ENCODE assay signal across 8 mouse cellular contexts in genomic region chr15:98807895-98808650, GRCm38 (mm10). TPM values are rescaled to one million over a fixed set of nuclear protein-coding genes. Genes with fewer than 3 reads are reported as not detected.
DNase-seq lines count a peak whose midpoint lies in the region; ATAC-seq lines count a peak whose summit lies in the region.

No protein-coding gene starts in this region.

- peaks cover 71% of the 10 kb centered on the region for H3K27me3 ChIP-seq in kidney, embryonic 14.5 days (ENCODE audit: control insufficient read depth, insufficient read depth, low read length)
- peaks cover 78% of the 10 kb centered on the region for H3K27me3 ChIP-seq in liver, embryonic 15.5 days

- peak overlapping the region; percentile 45 for H3K4me3 ChIP-seq in kidney, embryonic 14.5 days (ENCODE audit: low read length)
- peak overlapping the region; percentile 39; the same call in 1 of the 2 replicates for H3K4me3 ChIP-seq in liver, embryonic 15.5 days (replicated peaks)

- H3K27ac ChIP-seq in kidney, embryonic 14.5 days (ENCODE audit: low read depth, low read length) = no peak overlapping the region
- H3K27ac ChIP-seq in liver, embryonic 15.5 days (replicated peaks) = no peak overlapping the region

- H3K9me3 ChIP-seq in kidney, embryonic 14.5 days (ENCODE audit: control insufficient read depth, low read length) = no peaks in the 10 kb centered on the region
- no peaks in the 10 kb centered on the region for H3K9me3 ChIP-seq in liver, embryonic 15.5 days (replicated peaks)

- WGBS in kidney, embryonic 14.5 days = 2% methylated on average over 24 of the region's 34 CpGs
- WGBS in liver, embryonic 15.5 days (ENCODE audit: insufficient replicate concordance) = 1% methylated on average over 34 of the region's 34 CpGs

- H3K9ac ChIP-seq in kidney, embryonic 14.5 days (ENCODE audit: low read depth, low read length) = peak overlapping the region; percentile 40
- no peak overlapping the region for H3K9ac ChIP-seq in liver, embryonic 15.5 days

- peaks cover 8% of the 10 kb centered on the region for H3K36me3 ChIP-seq in kidney, embryonic 14.5 days (ENCODE audit: control insufficient read depth, insufficient read depth, low read length)
- H3K36me3 ChIP-seq in liver, embryonic 15.5 days (replicated peaks) = peaks cover 27% of the 10 kb centered on the region

- no peak; the same call in 1 of the 2 replicates for ATAC-seq in kidney, embryonic 14.5 days (ENCODE audit: low FRiP score, low TSS enrichment)
- ATAC-seq in liver, embryonic 15.5 days (ENCODE audit: insufficient read depth) = no peak
- ATAC-seq in megakaryocyte progenitor cell, adult 5-6 weeks (replicated peaks; ENCODE audit: poor library complexity) = no peak

- H3K4me1 ChIP-seq in kidney, embryonic 14.5 days (ENCODE audit: control insufficient read depth, insufficient read depth, low read length) = peaks cover 23% of the 10 kb centered on the region
- H3K4me1 ChIP-seq in liver, embryonic 15.5 days (replicated peaks) = peaks cover 49% of the 10 kb centered on the region

- no peak for DNase-seq in kidney, adult 18-20 months
- DNase-seq in ZHBTc4 (ENCODE audit: low read depth, low spot score) = peak; percentile 49
- DNase-seq in frontal cortex, postnatal 10 days (ENCODE audit: low spot score in 2 of 2) = peak; percentile 80 to 84
- DNase-seq in kidney, postnatal 10 days = peak; percentile 60
- peak; percentile 92 for DNase-seq in right cerebral cortex, postnatal 4 days

- H3K4me2 ChIP-seq in kidney, embryonic 14.5 days (replicated peaks; ENCODE audit: low read depth, low read length) = peak overlapping the region; percentile 58
- H3K4me2 ChIP-seq in liver, embryonic 15.5 days = peak overlapping the region; percentile 62

RNA-seq across cellular contexts. Expression of gene Ddn, which starts 1.2 kb away (rescaled TPM):
- 1.4 TPM in 2 replicates for polyA plus RNA-seq in kidney, embryonic 14.5 days (2014; fragmentation: Nextera tagmentation; extraction: Ambion mirVana)
- polyA plus RNA-seq in liver, embryonic 15.5 days (2015; fragmentation: Nextera tagmentation; extraction: Ambion mirVana) = not detected in 2 replicates
- total RNA-seq in megakaryocyte progenitor cell, adult 5-6 weeks (2015) = not detected in 2 replicates
- total RNA-seq in megakaryocyte progenitor cell, adult 5-6 weeks (2017) = under 0.01 and 0.10 TPM in 2 replicates

RNA-seq across cellular contexts. Expression of gene Wnt1, which starts 18.4 kb away (rescaled TPM):
- polyA plus RNA-seq in kidney, embryonic 14.5 days (2014; fragmentation: Nextera tagmentation; extraction: Ambion mirVana) = not detected in 2 replicates
- polyA plus RNA-seq in liver, embryonic 15.5 days (2015; fragmentation: Nextera tagmentation; extraction: Ambion mirVana) = not detected in 2 replicates
- not detected in 2 replicates for total RNA-seq in megakaryocyte progenitor cell, adult 5-6 weeks (2015)
- total RNA-seq in megakaryocyte progenitor cell, adult 5-6 weeks (2017) = not detected in 2 replicates

RNA-seq across cellular contexts. Expression of gene Prkag1, which starts 23.2 kb away (rescaled TPM):
- polyA plus RNA-seq in kidney, embryonic 14.5 days (2014; fragmentation: Nextera tagmentation; extraction: Ambion mirVana) = 67.8 and 83.7 TPM in 2 replicates
- polyA plus RNA-seq in liver, embryonic 15.5 days (2015; fragmentation: Nextera tagmentation; extraction: Ambion mirVana) = 94.1 and 95.7 TPM in 2 replicates
- 38.4 and 50.6 TPM in 2 replicates for total RNA-seq in megakaryocyte progenitor cell, adult 5-6 weeks (2015)
- 97.3 and 105 TPM in 2 replicates for total RNA-seq in megakaryocyte progenitor cell, adult 5-6 weeks (2017)

RNA-seq across cellular contexts. Expression of gene Wnt10b, which starts 30.1 kb away (rescaled TPM):
- polyA plus RNA-seq in kidney, embryonic 14.5 days (2014; fragmentation: Nextera tagmentation; extraction: Ambion mirVana) = not detected in 2 replicates
- polyA plus RNA-seq in liver, embryonic 15.5 days (2015; fragmentation: Nextera tagmentation; extraction: Ambion mirVana) = not detected in 2 replicates
- total RNA-seq in megakaryocyte progenitor cell, adult 5-6 weeks (2015) = 0.22 TPM in 1 of 2 replicates, not detected in the other
- total RNA-seq in megakaryocyte progenitor cell, adult 5-6 weeks (2017) = 0.54 TPM in 1 of 2 replicates, not detected in the other

RNA-seq across cellular contexts. Expression of gene Arf3, which starts 45.1 kb away (rescaled TPM):
- polyA plus RNA-seq in kidney, embryonic 14.5 days (2014; fragmentation: Nextera tagmentation; extraction: Ambion mirVana) = 29.8 and 39.7 TPM in 2 replicates
- 11.7 and 14.3 TPM in 2 replicates for polyA plus RNA-seq in liver, embryonic 15.5 days (2015; fragmentation: Nextera tagmentation; extraction: Ambion mirVana)
- 32.3 and 35.2 TPM in 2 replicates for total RNA-seq in megakaryocyte progenitor cell, adult 5-6 weeks (2015)
- 32.2 and 36.9 TPM in 2 replicates for total RNA-seq in megakaryocyte progenitor cell, adult 5-6 weeks (2017)
